Mouse (Mus musculus) brain, embryonic 14.5 days (tissue): ENCODE results near the gene Gdap1l1.
A peak's percentile ranks its signal among the peaks of the same experiment; 100 is the strongest.

Source experiments
- CTCF ChIP-seq: fragments of 200-500 bp; IDR thresholded peaks from 2 replicates; pipeline ENCODE4 v1.5.1; 2012; ENCODE audit warnings: inconsistent platforms, mild to moderate bottlenecking, moderate library complexity, borderline replicate concordance; ENCODE audit not compliant: insufficient read depth, insufficient read length; ENCODE audit errors: extremely low read depth
- POLR2A ChIP-seq: fragments of 200-500 bp; IDR thresholded peaks from 2 replicates; pipeline ENCODE4 v1.6.1; 2012; ENCODE audit warnings: mild to moderate bottlenecking, inconsistent platforms, borderline replicate concordance; ENCODE audit not compliant: poor library complexity, insufficient read depth, insufficient read length, severe bottlenecking; ENCODE audit errors: extremely low read depth

- no peak for TF ChIP-seq CTCF
- 0 out of 2 replicates have a peak, but pooled peaks have one; percentile 14 for TF ChIP-seq POLR2A
Measured at GRCm38 (mm10) chr2:163438246-163438618, at the start of gene Gdap1l1.
